Mouse (Mus musculus) olfactory bulb, adult 2 months (tissue): ENCODE measurements around the gene Htra3.

Experiments used
- CTCF ChIP-seq: fragments of 200-500 bp; IDR thresholded peaks from 2 replicates; pipeline ENCODE4 v1.5.1; 2012; ENCODE audit warnings: low read depth, mild to moderate bottlenecking, low read length, moderate library complexity; ENCODE audit not compliant: insufficient read depth
- POLR2A ChIP-seq: fragments of 200-500 bp; IDR thresholded peaks from 2 replicates; pipeline ENCODE4 v1.6.1; 2012; ENCODE audit warnings: mild to moderate bottlenecking, low read depth, low read length, moderate library complexity; ENCODE audit not compliant: insufficient read depth

GRCm38 (mm10) chr5:35713649-35714354 is 34.2 kb upstream of the Htra3 start:
- TF ChIP-seq POLR2A (no peak), CTCF (peak; percentile 64)
